Mouse (Mus musculus): ENCODE measurements at regions not wholly inside any gene's neighbourhood (a gene's known extent, or its start where the extent isn't known, plus 50 kb on each side); places are given as distances from the start of the nearest gene placed in this dataset.
"Not testable (repeated sequence)": the region's sequence is repeated elsewhere in the genome, so short reads cannot be mapped to it uniquely, and the experiment has no call there.

DNA sequence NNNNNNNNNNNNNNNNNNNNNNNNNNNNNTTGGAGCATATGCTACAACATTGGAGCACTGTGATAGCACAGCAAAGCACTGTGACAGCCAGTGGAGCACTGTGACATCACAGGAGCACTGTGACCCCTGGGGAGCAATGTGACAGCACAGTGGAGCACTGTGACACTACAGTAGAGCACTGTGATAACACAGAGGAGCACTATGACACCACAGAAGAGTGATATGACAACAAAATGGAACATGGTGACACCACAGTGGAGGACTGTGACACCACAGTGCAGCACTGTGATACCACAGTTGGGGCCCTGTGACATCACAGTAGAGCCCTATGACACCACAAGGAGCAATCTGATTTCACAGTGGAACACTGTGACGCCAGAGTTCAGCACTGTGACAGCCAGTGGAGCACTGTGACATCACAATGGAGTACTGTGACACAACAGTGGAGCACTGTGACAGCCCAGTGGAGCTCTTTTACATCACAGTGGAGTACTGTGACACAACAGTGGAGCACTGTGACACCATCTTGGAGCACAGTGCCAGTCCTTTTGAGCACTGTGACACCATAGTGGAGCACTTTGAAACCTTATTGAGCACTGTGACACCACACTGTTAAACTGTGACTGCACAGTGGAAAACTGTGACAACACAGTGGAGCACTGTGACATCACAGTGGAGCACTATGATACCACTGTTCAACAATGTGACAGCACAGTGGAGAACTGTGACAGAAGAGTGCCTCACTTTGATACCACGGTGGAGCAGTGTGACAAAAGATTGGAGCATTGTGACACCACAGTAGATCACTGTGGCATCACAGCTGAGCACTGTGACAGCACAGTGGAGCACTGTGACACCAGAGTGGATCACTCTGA is 116.9 kb upstream of the Vmn1r2 start:
- DNase-seq (ENCODE audit: low read depth, low spot score) = no peak

DNA sequence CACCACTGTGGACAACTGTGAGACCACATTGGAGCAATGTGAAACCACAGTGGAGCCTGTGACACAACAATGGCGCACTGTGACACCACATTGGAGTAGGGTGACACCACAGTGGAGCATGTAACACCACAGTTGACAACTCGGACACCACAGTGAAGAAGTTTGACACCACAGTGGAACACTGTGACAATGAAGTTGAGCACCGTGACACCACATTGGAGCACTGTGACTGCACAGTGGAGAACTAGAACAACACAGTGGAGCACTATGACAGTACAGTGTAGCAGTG is 116.3 kb upstream of the Vmn1r2 start:
- no peak for DNase-seq (ENCODE audit: low read depth, low spot score)

DNA sequence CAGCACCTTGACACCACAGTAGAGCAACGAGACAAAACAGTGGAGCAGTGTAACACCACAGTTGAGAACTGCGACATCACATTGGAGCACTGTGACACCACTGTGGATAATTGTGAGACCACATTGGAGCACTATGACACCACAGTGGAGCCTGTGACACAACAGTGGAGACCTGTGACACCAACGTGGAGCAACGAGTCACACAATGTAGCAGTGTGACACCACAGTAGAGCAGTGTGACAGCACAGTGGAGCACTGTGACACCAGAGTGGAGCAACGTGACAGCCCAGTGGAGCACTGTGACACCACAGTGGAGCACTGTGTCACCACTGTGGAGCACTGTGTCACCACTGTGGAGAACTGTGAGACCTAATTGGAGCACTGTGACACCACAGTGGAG is 115.9 kb upstream of the Vmn1r2 start:
- DNase-seq (ENCODE audit: low read depth, low spot score) = no peak

DNA sequence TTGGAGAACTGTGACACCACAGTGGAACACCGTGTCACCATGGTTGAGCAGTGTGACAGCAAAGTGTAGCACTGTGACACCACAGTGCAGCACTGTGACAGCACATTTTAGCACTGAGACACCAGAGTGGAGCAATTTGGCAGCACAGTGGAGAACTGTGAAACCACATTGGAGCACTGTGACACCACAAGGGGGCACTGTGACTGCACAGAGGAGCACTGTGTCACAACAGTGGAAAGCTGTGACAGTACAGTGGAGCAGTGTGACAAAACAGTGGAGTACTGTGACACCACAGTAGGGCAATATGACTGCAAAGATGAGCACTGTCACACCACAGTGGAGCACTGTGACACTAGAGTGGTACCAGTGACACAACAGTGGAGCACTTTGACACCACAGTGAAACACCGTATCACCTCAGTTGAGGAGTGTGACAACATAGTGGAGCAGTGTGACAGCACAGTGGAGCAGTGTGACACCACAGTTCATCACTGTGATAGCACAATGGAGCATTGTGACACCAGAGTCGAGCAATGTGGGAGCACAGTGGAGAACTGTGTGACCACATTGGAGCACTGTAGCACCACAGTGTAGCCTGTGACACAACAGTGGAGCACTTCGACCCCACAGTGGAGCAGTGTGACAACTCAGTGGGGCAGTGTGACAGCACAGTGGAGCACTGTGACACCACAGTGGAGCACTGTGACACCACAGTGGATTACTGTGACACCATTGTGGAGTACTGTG is 114.6 kb upstream of the Vmn1r2 start:
- DNase-seq (ENCODE audit: low read depth, low spot score) = no peak

DNA sequence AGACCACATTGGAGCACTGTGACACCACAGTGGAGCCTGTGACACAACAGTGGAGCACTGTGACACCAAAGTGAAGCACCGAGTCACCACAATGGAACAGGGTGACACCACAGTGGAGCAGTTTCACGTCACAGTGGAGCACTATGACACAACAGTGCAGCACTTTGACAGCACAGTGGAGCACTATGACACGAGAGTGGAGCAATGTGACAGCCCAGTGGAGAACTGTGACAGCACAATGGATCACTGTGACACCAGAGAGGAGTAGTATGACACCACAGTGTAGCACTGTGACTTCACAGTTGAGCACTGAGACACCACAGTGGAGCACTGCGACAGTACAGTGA is 114.1 kb upstream of the Vmn1r2 start:
- no peak for DNase-seq (ENCODE audit: low read depth, low spot score)

DNA sequence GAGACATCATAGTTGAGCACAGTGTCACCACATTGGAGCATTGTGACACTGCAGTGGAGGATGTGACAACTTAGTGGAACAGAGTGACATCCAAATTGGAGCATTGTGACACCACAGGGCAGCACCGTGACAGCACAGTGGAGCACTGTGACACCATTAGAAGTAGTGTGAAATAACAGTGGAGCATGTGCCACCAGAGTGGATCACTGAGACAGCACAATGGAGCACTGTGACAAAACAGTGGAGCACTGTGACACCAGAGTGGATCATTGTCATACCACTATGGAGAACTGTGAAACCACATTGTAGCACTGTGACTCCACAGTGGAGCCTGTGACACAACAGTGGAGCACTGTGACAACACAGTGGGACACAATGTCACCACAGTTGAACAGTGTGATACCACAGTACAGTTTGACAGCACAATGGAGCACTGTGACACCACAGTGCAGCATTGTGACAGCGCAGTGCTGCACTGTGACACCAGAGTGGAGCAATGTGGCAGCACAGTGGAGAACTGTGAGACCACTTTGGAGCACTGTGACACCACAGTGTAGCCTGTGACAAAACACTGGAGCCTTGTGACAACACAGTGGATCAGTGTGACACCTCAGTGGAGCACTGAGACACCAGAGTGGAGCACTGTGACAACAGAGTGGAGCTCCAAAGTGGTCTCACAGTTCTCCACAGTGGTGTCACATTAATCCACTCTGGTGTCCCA is 113.5 kb upstream of the Vmn1r2 start:
- DNase-seq (ENCODE audit: low read depth, low spot score) = no peak

DNA sequence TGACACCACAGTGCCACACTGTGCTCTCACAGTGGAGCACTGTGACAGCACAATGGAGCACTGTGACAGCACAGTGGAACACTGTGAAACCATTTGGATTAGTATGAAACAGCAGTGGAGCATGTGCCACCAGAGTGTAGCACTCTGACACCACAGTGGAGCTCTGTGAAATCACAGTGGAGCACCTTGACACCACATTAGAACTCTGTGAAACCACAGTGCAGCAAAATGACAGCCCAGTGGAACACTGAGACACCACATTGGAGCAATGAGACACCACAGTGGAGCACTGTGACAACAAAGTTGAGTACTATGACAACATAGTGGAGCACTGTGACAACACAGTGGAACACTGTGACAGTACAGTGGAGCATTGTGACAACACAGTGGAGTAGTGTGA is 112.2 kb upstream of the Vmn1r2 start:
- DNase-seq (ENCODE audit: low read depth, low spot score) = no peak

DNA sequence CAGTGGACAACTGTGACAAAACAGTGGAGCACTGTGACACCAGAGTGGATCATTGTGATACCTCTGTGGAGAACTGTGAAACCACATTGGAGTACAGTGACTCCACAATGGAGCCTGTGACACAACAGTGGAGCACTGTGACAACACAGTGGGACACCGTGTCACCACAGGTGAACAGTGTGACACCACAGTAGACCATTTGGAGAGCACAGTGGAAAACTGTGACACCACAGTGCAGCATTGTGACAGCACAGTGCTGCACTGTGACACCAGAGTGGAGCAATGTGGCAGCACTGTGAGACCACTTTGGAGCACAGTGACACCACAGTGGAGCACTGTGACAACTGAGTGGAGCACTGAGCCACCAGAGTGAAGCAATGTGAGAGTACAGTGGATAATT is 111.7 kb upstream of the Vmn1r2 start:
- DNase-seq (ENCODE audit: low read depth, low spot score) = no peak

DNA sequence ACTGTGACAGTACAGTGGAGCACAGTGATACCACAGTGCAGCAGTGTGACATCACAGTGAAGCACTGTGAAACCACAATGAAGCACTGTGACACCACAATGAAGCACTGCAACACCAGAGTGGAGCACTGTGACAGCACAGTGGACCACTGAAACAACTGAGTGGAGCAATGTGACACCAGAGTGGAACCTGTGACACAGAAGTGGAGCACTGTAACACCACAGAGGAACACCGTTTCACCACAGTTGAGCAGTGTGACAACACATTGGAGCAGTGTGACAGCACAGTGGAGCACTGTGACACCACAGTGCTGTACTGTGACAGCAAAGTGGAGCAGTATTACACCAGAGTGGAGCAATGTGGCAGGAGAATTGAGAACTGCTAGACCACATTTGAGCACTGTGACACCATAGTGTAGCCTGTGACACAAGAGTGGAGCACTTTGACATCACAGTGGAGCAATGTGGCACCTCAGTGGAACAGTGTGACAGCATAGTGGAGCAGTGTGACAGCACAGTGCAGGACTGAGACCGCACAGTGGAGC is 107.5 kb upstream of the Vmn1r2 start:
- no peak for DNase-seq (ENCODE audit: low read depth, low spot score)

DNA sequence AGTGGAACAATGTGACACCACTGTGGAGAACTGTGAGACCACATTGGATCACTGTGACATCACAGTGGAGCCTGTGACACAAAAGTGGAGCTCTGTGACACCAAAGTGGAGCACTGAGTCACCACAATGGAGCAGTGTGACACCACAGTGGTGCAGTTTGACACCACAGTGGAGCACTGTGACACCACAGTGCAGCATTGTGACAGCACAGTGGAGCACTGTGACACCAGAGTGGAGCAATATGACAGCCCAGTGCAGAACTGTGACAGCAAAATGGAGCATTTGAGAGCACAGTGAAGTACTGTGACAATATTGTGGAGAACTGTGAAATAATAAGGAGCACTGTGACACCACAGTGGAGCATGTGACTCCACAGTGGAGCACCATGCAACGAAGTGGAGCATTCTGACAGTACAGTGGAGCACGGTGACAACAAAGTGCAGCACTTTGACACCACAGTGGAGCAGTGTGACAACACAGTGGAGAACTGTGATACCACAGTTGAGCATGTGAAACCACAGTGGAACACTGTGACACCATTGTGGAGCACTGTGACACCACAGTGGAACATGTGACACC is 105.0 kb upstream of the Vmn1r2 start:
- no peak for DNase-seq (ENCODE audit: low read depth, low spot score)

DNA sequence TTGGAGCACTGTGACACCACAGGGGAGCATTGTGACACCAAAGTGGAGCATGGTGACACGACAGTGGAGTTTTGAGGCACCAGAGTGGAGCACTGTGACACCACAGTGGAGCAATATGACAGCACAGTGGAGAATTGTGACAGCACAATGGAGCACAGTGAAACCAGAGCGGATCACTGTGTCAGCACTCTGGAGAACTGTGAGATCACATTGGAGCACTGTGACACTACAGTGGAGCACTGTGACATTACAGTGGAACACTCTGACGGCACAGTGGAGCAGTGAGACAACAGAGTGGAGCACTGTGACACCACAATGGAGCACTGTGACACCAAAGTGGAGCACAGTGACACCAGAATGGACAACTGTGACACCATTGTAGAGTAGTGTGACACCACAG is 103.2 kb upstream of the Vmn1r2 start:
- DNase-seq (ENCODE audit: low read depth, low spot score) = no peak

DNA sequence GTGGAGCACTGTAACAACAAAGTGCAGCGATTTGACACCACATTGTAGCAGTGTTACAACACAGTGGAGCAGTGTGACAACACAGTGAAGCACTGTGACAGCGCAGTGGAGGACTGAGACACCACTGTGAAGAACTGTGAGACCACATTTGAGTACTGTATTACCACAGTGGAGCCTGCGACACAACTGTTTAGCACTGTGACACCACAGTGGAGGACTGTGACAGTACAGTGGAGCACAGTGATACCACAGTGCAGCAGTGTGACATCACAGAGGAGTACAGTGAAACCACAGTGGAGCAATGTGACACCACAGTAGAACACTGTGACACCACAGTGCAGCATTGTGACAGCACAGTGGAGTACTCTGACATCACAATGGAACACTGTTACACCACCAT is 102.5 kb upstream of the Vmn1r2 start:
- DNase-seq (ENCODE audit: low read depth, low spot score) = no peak

DNA sequence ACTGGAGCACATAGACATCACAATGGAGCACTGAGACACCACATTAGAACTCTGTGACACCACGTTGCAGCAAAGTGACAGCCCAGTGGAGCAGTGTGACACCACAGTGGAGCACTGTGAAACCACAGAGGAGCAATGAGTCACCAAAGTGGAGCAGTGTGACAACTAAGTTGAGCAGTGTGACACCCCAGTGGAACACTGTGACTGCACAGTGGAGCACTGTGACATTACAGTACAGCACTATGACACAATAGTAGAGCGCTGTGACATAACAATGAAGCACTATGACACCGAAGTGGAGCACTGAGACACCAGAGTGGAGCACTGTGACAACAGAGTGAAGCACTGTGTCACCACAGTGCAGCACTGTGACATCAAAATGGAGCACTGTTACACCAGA is 101.8 kb upstream of the Vmn1r2 start:
- DNase-seq (ENCODE audit: low read depth, low spot score) = not testable (repeated sequence)

DNA sequence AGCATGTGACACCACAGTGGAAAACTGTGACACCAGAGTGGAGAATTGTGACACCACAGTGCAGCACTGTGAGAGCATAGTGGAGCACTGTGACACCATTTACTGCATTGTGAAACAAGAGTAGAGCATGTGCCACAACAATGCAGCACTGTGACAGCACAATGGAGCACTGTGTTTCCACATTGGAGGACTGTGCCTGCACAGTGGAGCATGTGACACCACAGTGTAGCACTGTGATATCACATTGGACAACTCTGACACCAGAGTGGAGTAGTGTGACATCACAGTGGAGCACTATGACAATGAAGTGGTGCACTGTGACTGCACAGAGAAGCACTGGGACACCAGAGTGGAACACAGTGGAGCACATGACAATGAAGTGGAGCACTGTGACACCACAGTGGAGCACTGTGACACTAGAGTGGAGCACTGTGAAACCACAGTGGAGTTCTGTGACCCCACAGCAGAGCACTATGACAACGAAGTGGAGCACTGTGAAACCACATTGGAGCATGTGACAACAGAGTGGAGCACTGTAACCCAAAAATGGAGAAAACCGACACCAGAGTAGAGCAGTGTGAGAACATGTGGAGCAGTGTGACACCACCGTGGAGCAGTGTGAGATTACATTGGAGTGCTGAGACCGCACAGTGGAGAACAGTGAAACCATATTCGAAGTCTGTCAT is 100.9 kb upstream of the Vmn1r2 start:
- DNase-seq (ENCODE audit: low read depth, low spot score) = no peak

DNA sequence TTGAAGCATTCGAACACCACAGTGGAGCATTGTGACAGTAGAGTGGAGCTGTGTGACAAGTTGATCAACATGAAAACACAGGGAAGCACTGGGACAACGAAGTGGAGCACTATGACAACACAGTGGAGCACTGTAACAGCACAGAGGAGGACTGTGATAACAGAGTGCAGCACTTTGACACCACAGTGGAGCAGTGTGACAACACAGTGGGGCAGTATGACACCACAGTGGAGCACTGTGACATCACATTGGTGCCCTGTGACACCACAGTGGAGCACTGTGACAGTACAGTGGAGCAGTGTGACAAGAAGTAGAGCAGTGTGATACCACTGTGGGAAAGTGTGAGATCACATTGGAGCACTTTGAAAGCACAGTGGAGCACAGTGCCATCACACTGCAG is 99.9 kb upstream of the Vmn1r2 start:
- no peak for DNase-seq (ENCODE audit: low read depth, low spot score)

DNA sequence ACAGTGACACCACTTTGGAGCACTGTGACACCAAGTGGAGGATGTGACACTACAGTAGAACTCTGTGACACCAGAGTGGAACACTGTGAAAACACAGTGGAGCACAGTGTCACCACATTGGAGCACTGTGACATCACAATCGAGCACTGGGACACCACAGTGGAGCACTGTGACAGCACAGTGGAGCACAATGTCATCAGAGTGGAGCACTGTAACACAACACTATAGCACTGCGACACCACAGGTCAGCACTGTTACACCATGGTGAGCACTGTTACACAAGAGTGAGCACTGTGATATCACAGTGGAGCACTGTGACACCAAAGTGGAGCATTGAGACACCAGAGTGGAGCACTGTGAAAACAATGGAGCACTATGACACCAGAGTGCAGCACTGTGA is 99.5 kb upstream of the Vmn1r2 start:
- no peak for DNase-seq (ENCODE audit: low read depth, low spot score)

DNA sequence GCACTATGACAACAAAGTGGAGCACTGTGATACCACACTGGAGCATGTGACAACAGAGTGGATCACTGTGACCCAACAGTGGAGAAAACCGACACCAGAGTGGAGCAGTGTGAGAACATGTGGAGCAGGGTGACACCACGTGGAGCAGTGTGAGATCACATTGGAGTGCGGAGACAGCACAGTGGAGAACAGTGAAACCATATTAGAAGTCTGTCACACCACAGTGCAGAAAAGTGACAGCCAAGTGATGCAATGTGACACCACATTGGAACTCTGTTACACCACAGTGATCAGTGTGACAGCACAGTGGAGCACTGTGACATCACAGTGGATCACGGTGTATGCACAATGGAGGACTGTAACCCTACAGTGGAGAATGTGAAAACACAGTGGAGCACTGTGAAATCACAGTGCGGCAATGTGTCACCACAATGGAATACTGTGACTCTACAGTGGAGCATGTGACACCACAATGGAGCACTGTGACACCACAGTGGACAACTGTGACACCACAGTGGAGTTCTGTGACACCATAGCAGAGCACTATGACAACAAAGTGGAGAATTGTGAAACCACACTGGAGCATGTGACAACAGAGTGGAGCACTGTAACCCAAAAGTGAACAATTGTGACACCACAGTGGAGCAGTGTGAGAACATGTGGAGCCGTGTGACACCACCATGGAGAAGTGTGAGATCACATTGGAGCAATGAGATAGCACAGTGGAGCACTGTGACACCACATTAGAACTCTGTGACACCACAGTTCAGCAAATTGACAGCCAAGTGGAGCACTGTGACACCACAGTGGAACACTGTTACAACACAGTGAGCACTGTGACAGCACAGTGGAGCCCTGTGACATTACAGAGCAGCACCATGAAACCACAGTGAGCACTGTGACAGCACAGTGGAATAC is 98.6 kb upstream of the Vmn1r2 start:
- no peak for DNase-seq (ENCODE audit: low read depth, low spot score)

DNA sequence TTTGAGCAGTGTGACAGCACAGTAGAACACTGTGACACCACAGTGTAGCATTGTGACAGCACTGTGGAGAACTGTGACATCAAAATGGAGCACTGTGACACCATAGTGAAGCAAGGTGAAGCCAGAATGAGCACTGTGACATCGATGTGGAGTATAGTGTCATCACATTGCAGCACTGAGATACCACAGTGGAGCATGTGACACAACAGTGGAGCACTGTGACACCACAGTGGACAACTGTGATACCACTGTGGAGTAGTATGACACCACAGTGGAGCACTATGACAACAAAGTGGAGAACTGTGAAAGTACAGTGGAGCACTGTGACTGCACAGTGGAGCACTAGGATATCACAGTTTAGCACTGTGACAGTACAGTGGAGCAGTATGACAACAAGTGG is 97.8 kb upstream of the Vmn1r2 start:
- DNase-seq (ENCODE audit: low read depth, low spot score) = no peak

DNA sequence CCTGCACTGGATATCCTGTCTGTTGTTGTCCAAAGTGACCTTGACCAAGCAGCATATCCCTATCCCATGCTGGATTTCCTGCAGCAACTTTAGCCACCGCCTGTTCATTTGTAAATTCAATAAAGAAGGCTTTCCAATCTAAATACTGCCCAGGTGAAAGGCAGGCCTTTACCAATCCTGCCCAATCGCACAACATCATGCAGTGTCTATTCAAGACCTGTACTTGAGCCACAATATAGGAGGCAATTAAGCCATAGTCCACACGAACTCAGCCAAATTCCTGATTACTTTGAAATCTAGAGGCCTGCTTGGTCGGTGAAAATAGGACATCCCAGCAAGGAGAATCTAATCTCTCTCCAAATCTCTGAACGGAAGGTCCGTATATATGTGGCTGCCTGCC is 95.8 kb upstream of the Vmn1r2 start:
- not testable (repeated sequence) for DNase-seq (ENCODE audit: low read depth, low spot score)

DNA sequence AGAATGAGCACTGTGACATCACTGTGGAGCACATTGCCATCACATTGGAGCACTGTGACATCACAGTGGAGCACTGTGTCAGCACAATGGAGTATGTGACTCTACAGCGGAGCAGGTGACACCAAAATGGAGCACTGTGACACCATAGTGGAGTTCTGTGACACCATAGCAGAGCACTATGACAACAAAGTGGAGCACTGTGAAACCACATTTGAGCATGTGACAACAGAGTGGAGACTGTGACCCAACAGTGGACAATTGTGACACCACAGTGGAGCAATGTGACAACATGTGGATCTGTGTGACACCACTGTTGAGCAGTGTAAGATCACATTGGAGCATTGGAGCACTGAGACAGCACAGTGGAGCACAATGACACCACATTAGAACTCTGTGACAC is 87.2 kb upstream of the Vmn1r2 start:
- no peak for DNase-seq (ENCODE audit: low read depth, low spot score)

All from R1 (cell line).